Mouse (Mus musculus) bone marrow macrophage, adult 2 months (primary cell): Measurements from ENCODE around the gene Galnt11.

Experiments
- CTCF ChIP-seq: IDR thresholded peaks from 2 replicates; pipeline ENCODE4 v1.5.1; 2012; ENCODE audit warnings: low read depth, mild to moderate bottlenecking, low read length, moderate library complexity
- POLR2A ChIP-seq: IDR thresholded peaks from 2 replicates; pipeline ENCODE4 v1.6.1; 2012; ENCODE audit warnings: mild to moderate bottlenecking, low read depth, low read length, borderline replicate concordance

GRCm38 (mm10) chr5:25276365-25276764, 54.7 kb downstream of the Galnt11 start:
- no peak for TF ChIP-seq POLR2A
- TF ChIP-seq CTCF = no peak
